Mouse (Mus musculus) ES-E14 (cell line): ENCODE results near the gene Tmem247.

ENCODE experiments used
- CHD2 ChIP-seq: IDR thresholded peaks from 2 replicates; pipeline ENCODE4 v1.6.1; 2014; ENCODE audit warnings: mild to moderate bottlenecking, low read depth, low read length, inconsistent platforms
- HCFC1 ChIP-seq: IDR thresholded peaks from 2 replicates; pipeline ENCODE4 v1.6.1; 2012; ENCODE audit warnings: low read length, inconsistent platforms, borderline replicate concordance; ENCODE audit not compliant: insufficient read depth
- ZC3H11A ChIP-seq: IDR thresholded peaks from 2 replicates; pipeline ENCODE4 v1.6.1; 2012; ENCODE audit warnings: low read depth, mild to moderate bottlenecking, inconsistent platforms, low read length, borderline replicate concordance
- ZNF384 ChIP-seq: IDR thresholded peaks from 2 replicates; pipeline ENCODE4 v1.6.1; 2012; ENCODE audit warnings: low read depth, low read length, inconsistent platforms

DNA sequence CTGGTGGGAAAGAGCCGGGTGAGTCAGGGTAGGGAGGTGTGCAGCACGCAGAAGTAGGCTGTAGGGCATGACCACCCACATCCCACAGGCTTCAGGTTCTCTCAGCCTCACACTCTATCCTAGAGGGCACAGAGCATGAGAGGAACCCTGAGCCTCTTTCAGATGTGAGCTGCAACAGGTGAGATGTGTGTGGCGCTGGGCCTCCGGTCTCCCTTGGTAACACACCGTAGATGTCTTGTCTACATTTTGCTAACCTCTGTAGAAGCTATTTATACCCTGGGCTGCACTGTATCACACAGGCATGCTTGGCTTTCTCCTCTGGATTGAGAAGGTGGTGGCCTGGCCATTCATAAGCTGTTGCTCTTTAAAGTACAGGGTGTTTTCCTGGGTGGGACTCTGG is 51.4 kb downstream of the Tmem247 start:
- no peak for TF ChIP-seq ZC3H11A
- TF ChIP-seq HCFC1, result no peak
- no peak for TF ChIP-seq ZNF384
- no peak for TF ChIP-seq CHD2
